Mouse (Mus musculus) midbrain, embryonic 12.5 days (tissue): ENCODE data around the gene Gas2l1. TPM values are rescaled to one million over a fixed set of nuclear protein-coding genes. Genes with fewer than 3 reads are reported as not detected.

Source experiments
- ATAC-seq: fragments of 200-750 bp; cut with Nextera tagmentation; 2 replicates; pipeline ENCODE4 v1.8.0; 2017; ENCODE audit warnings: low read depth, moderate TSS enrichment, moderate library complexity; ENCODE audit not compliant: low FRiP score
- H3K27ac ChIP-seq: fragments of 300-500 bp; sonication (generic); replicated peaks from 2 replicates; pipeline ENCODE4 v1.5.1; 2016; ENCODE audit warnings: mild to moderate bottlenecking
- H3K27me3 ChIP-seq: fragments of 300-500 bp; sonication (generic); 2 replicates; pipeline ENCODE4 v1.6.1; 2016; ENCODE audit warnings: mild to moderate bottlenecking
- H3K36me3 ChIP-seq: fragments of 300-500 bp; sonication (generic); 2 replicates; pipeline ENCODE4 v1.6.1; 2016
- H3K4me1 ChIP-seq: fragments of 300-500 bp; sonication (generic); 2 replicates; pipeline ENCODE4 v1.6.1; 2016
- H3K4me2 ChIP-seq: fragments of 300-500 bp; sonication (generic); replicated peaks from 2 replicates; pipeline ENCODE4 v1.6.1; 2016; ENCODE audit warnings: mild to moderate bottlenecking, moderate library complexity
- H3K4me3 ChIP-seq: fragments of 300-500 bp; sonication (generic); 2 replicates; pipeline ENCODE4 v1.5.1; 2016; ENCODE audit warnings: mild to moderate bottlenecking
- H3K9ac ChIP-seq: fragments of 300-500 bp; sonication (generic); replicated peaks from 2 replicates; pipeline ENCODE4 v1.6.1; 2016; ENCODE audit warnings: mild to moderate bottlenecking, moderate library complexity
- H3K9me3 ChIP-seq: fragments of 300-500 bp; sonication (generic); 2 replicates; pipeline ENCODE4 v1.6.1; 2016; ENCODE audit warnings: mild to moderate bottlenecking
- WGBS: fragments of 180-500 bp; shearing (Covaris S2); methylation state at CpG from one replicate; pipeline ENCODE4 v1.1.7; 2016; 5-methylcytosine and 5-hydroxymethylcytosine counted together
- polyA plus RNA-seq: library from polyadenylated mRNA; unstranded; fragments of >200 nt; fragmentation: Nextera tagmentation; extraction: Ambion mirVana; gene quantifications from 2 replicates; pipeline ENCODE4 v1.2.1, GENCODE M21; 2016

Gene Gas2l1
- polyA plus RNA-seq, 1 experiment from 2014 or later, result 35.0 TPM

DNA sequence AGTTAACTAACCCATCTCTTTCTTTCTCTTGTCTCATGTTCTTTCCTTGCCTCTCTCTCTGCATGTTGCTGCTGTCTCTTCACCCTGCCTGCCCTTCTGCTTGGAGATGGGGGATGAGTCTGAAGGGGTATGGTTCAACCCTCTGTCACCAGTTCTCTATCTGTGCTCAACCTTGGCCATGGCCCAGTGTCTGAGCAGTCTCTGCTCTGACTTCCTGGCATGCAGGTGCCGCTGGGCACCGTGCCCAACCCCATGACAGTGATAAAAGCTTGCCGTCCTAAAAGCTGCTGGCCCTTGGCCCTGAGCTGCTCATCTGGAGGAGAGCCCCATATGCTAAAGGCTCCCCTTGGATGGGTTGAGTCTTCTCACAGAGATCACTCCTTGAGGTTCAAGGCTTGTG, 32.0 kb downstream of the Gas2l1 start:
- Histone ChIP-seq H3K27ac (no peak overlapping the region), H3K4me1 (no peaks in the 10 kb centered on the region), H3K9me3 (no peaks in the 10 kb centered on the region), H3K4me3 (no peak overlapping the region), H3K27me3 (no peaks in the 10 kb centered on the region), H3K4me2 (no peak overlapping the region), H3K9ac (no peak overlapping the region), H3K36me3 (peaks cover 95% of the 10 kb centered on the region)
- ATAC-seq, result no peak
- WGBS, result 100% methylated on average over 3 of the region's 3 CpGs

DNA sequence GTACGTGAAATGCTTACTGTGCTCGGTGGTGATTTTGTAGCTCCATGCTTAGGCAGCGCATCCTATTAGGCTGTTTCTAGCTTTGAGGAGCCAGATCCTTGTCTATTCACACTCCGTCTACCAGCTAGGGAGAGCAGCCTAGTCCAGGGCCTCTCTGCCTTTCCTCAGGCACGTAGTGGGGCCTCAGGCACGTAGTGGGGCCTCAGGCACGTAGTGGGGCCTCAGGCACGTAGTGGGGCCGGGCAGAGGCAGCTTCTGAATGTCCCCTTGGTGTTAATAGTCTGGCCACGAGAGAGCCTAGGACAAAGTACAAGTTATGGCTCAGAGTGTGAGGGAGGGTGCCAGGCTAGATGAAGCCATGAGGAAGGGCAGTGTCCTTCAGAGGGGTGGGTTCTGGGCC, 32.4 kb downstream of the Gas2l1 start:
- Histone ChIP-seq H3K27me3 (no peaks in the 10 kb centered on the region), H3K4me1 (no peaks in the 10 kb centered on the region), H3K27ac (no peak overlapping the region), H3K4me3 (no peak overlapping the region), H3K9me3 (no peaks in the 10 kb centered on the region), H3K36me3 (peaks cover 95% of the 10 kb centered on the region), H3K9ac (no peak overlapping the region), H3K4me2 (no peak overlapping the region)
- WGBS, result 93% methylated on average over 10 of the region's 10 CpGs
- ATAC-seq, result no peak

DNA sequence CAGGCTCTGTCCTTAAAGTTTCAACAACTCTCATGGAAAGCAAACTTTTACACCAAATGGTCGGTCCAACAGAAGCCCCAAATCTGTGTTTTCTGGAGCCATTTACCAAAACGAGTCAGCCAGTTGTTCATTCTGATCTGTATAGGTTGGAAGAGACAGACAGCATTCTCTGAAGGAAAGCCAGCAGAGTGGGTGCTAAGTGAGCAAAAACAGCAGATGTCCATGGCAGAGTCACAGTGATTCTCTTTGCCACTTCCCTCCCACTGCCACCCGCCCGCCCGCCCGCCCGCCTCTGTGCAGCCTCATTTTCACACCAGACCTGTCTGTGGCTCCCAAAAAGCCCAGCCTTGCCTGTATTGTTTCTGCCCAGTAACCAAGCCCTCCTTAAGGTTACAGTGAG, 36.9 kb downstream of the Gas2l1 start:
- no peaks in the 10 kb centered on the region for H3K9me3 ChIP-seq
- no peaks in the 10 kb centered on the region for H3K27me3 ChIP-seq
- H3K27ac ChIP-seq, result no peak overlapping the region
- H3K4me1 ChIP-seq, result no peaks in the 10 kb centered on the region
- ATAC-seq, result no peak
- WGBS, result 95% methylated on average over 7 of the region's 7 CpGs
- H3K4me3 ChIP-seq, result no peak overlapping the region
- H3K9ac ChIP-seq, result no peak overlapping the region
- peaks cover 94% of the 10 kb centered on the region for H3K36me3 ChIP-seq
- no peak overlapping the region for H3K4me2 ChIP-seq

DNA sequence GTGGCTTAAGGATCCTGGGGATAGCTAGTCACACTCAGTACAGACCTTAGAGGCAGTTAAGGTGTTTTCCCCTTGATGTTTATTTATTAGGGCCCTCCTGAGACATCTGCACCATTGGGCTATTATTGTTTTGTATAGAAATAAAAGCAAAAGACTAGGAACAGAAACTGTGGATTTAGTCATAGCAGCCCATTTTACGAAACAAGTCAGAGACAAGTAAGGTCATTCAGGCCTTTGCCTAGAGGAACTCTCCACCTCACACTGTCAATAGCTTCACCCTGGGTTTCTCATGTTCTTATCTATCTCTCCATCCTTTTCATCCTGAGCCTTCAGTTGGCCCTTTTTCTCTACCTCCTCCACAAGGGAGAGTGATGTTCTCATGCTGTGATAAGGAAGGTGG, 40.0 kb downstream of the Gas2l1 start:
- H3K9me3 ChIP-seq, result no peaks in the 10 kb centered on the region
- no peak overlapping the region for H3K27ac ChIP-seq
- no peak overlapping the region for H3K9ac ChIP-seq
- H3K4me3 ChIP-seq, result no peak overlapping the region
- H3K36me3 ChIP-seq, result peaks cover 82% of the 10 kb centered on the region
- no peaks in the 10 kb centered on the region for H3K27me3 ChIP-seq
- WGBS, result 97% methylated on average over 1 of the region's 1 CpGs
- H3K4me2 ChIP-seq, result no peak overlapping the region
- no peak for ATAC-seq
- no peaks in the 10 kb centered on the region for H3K4me1 ChIP-seq

DNA sequence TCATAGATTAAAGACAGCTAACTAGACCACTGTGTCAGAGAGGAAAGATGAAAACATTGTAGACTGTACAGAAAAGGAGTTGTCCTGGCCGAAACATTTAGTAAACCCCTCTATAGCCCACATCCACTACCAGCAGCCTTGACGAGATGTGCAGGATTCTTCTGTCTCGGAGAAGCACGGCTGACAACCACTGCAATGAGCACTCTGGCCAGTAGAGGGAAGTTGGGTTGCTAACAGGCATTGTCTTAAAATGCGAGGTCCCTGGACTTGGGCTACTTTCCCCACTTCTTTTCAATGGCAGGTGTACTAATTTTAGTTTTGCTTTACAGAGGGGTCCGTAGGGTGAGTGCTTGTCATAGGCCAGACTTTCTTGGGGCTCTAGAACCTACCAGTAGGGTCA, 47.6 kb downstream of the Gas2l1 start:
- no peak overlapping the region for H3K4me2 ChIP-seq
- H3K4me3 ChIP-seq, result no peak overlapping the region
- no peak overlapping the region for H3K27ac ChIP-seq
- WGBS, result 66% methylated on average over 6 of the region's 6 CpGs
- peaks cover 81% of the 10 kb centered on the region for H3K36me3 ChIP-seq
- no peaks in the 10 kb centered on the region for H3K4me1 ChIP-seq
- H3K9me3 ChIP-seq, result no peaks in the 10 kb centered on the region
- no peak overlapping the region for H3K9ac ChIP-seq
- no peak for ATAC-seq
- H3K27me3 ChIP-seq, result no peaks in the 10 kb centered on the region

DNA sequence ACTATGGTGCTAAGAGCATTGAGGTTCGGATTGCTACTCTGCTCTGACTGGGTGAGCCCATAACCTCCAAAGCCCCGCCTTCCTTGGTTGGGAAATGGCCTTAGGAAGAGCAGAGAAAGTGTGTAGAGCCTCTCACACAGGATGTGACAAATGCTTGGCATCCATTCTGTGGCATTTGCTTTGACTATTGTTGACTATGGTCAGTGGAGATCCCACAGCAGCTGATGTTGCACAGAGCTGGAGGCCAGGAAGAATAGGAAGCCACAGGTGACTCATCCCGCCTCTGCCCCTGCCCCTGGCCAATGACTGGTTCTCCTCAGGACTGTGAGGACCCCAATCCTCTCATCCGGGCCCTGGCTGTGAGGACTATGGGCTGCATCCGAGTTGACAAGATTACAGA, 48.8 kb downstream of the Gas2l1 start:
- peaks cover 86% of the 10 kb centered on the region for H3K36me3 ChIP-seq
- ATAC-seq, result no peak
- no peaks in the 10 kb centered on the region for H3K27me3 ChIP-seq
- no peak overlapping the region for H3K27ac ChIP-seq
- no peaks in the 10 kb centered on the region for H3K4me1 ChIP-seq
- H3K9me3 ChIP-seq, result no peaks in the 10 kb centered on the region
- H3K4me2 ChIP-seq, result no peak overlapping the region
- no peak overlapping the region for H3K9ac ChIP-seq
- H3K4me3 ChIP-seq, result no peak overlapping the region
- WGBS, result 91% methylated on average over 5 of the region's 5 CpGs

DNA sequence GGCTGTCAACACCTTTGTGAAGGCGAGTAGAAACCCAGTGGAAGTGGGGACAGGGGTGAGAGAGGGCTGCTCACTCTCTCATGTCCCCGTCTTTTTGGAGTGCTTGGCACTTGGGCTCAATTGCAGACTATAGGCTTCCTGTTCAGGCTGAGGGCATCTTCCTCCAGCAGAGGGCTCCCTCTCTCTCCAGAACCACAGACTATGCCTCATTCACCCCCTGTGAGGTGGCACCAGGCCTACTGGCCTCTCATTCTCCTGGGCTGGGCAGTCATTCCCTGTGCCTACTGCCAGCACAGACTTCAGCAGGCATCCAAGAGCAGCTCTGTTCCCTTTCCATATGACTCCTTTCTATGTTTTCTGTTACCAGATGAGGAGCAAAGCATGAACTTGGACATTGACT, 49.4 kb downstream of the Gas2l1 start:
- H3K4me2 ChIP-seq, result no peak overlapping the region
- peaks cover 84% of the 10 kb centered on the region for H3K36me3 ChIP-seq
- H3K4me1 ChIP-seq, result no peaks in the 10 kb centered on the region
- no peaks in the 10 kb centered on the region for H3K9me3 ChIP-seq
- H3K27ac ChIP-seq, result no peak overlapping the region
- H3K27me3 ChIP-seq, result no peaks in the 10 kb centered on the region
- 47% methylated on average over 2 of the region's 2 CpGs for WGBS
- H3K9ac ChIP-seq, result no peak overlapping the region
- H3K4me3 ChIP-seq, result no peak overlapping the region
- ATAC-seq, result no peak

DNA sequence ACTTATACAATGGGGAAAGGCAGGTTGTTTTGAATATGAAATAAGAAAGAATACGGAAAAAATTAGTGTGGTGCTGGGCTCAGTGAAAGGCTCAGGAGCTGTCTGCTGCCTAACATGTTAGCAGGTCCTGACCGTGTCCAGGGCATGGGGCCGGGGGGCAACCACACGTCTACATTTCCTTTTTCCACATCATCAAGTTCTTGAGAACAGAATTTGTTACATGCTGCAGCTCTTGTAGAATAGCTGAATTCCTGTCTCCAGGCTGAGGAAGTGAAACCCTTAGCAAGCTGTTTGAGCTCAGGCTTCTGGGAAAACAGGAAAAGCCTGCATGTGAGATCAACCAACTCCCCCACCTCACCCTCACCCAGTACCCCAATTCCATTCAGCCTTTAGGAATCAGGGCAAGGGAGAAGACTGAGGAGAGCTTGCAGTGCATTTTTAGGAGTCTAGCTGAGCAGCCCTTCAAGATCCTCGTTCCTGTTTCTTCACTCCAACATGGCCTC, 52.9 kb downstream of the Gas2l1 start:
- Histone ChIP-seq H3K4me3 (no peak overlapping the region), H3K27ac (no peak overlapping the region), H3K27me3 (no peaks in the 10 kb centered on the region), H3K9ac (no peak overlapping the region), H3K36me3 (peaks cover 54% of the 10 kb centered on the region), H3K4me2 (no peak overlapping the region), H3K4me1 (no peaks in the 10 kb centered on the region), H3K9me3 (no peaks in the 10 kb centered on the region)
- 92% methylated on average over 5 of the region's 5 CpGs for WGBS
- ATAC-seq, result no peak

DNA sequence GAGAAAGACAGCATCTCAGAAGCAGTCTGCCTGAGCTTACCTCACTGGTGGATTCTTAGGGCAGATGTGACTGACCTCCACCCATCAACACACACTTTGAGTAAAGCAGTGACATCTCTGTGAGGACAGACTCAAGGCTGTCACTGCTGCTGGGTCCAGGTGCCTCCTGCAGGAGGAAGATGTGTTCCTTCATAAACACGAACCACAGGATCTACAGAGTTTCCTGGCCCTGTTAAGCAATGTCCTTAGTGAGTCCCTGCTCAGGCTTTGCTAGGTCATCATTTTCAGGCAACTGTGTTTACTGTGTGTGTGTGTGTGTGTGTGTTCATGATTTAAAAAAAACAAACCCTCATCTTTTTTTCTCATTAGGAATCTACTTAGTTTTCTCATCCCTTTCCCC, 53.6 kb downstream of the Gas2l1 start:
- WGBS, result 76% methylated on average over 1 of the region's 1 CpGs
- no peak overlapping the region for H3K4me2 ChIP-seq
- no peak overlapping the region for H3K4me3 ChIP-seq
- no peak overlapping the region for H3K27ac ChIP-seq
- no peaks in the 10 kb centered on the region for H3K27me3 ChIP-seq
- ATAC-seq, result no peak
- no peaks in the 10 kb centered on the region for H3K9me3 ChIP-seq
- peaks cover 47% of the 10 kb centered on the region for H3K36me3 ChIP-seq
- no peak overlapping the region for H3K9ac ChIP-seq
- H3K4me1 ChIP-seq, result no peaks in the 10 kb centered on the region

DNA sequence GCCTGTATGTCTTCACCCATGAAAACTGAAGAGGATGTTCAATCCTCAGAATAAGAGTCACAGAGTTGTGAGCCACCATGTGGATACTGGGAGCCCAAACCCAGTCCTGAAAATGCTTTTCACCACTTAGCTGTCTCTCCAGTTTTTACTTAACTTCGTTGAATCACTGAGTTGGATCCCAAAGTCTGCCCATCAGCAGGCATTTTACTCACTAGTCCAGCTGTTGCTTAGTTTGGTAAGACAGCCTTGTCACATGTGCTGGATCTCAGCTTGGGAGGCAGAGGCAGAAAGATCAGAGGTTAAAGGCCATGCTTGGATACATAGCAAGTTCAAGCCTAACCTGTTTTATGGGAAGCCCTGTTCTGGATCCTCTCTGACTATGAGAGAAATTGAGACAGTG, 54.9 kb downstream of the Gas2l1 start:
- Histone ChIP-seq H3K4me2 (no peak overlapping the region), H3K27me3 (no peaks in the 10 kb centered on the region), H3K4me3 (no peak overlapping the region), H3K9ac (no peak overlapping the region), H3K4me1 (no peaks in the 10 kb centered on the region), H3K36me3 (peaks cover 37% of the 10 kb centered on the region), H3K9me3 (no peaks in the 10 kb centered on the region), H3K27ac (no peak overlapping the region)
- no peak for ATAC-seq
- 84% methylated on average over 1 of the region's 1 CpGs for WGBS

DNA sequence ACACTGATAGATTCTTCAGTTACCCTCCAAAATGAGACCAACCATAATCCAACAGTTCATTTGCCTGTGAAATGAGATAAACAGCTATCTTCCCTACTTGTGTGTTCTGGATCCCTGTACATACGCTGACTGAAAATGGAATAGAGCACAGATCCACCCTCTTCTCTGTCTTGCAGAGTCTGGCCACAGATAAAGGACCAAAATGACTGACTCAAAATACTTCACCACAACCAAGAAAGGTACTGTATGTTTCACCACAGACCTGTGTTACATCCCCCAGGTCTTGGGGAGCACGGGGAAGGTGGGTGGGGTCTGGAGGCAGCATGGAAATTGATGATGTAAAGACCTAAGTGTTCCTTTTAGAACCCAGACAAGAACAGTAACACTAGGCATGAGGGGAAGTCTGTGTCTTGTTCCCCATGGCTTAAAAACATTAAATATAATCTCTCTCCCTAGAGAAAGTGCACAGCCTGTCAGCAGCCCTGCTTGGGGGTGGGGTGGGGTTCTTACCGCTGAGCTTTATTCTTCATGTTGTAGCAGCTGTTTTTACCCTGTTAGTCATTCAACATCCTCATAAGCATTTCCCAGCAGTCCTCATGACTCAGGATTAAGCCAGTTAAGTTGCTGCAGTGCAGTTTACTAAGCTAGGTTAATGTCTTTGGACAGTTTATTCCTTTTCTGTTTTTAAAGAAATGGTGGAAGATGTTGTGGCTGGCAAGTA, 55.6 kb downstream of the Gas2l1 start:
- H3K36me3 ChIP-seq, result peaks cover 31% of the 10 kb centered on the region
- no peaks in the 10 kb centered on the region for H3K4me1 ChIP-seq
- H3K27me3 ChIP-seq, result no peaks in the 10 kb centered on the region
- ATAC-seq, result no peak
- H3K9me3 ChIP-seq, result no peaks in the 10 kb centered on the region
- H3K4me2 ChIP-seq, result no peak overlapping the region
- H3K4me3 ChIP-seq, result no peak overlapping the region
- H3K27ac ChIP-seq, result no peak overlapping the region
- no peak overlapping the region for H3K9ac ChIP-seq
- WGBS, result 86% methylated on average over 3 of the region's 3 CpGs

DNA sequence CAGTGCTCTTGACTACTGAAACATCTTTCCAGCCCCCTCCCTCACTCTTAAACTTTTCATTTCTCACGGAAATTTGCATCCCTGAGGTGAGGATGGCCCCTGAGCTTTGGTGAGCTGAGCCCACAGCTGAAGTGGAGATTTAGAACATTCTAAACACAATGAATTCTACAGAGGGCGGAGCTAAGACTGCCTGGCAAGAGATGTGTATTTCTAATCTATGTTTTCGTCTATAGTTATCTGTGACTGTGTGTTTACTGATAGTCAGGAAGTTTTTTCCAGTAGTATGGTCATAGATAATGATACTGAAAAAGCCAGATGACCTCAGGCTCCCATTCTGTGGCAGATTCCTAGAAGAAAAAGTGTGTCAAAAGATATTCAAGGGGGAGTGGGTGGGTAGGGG, 56.3 kb downstream of the Gas2l1 start:
- 81% methylated on average over 3 of the region's 3 CpGs for WGBS
- no peak for ATAC-seq

DNA sequence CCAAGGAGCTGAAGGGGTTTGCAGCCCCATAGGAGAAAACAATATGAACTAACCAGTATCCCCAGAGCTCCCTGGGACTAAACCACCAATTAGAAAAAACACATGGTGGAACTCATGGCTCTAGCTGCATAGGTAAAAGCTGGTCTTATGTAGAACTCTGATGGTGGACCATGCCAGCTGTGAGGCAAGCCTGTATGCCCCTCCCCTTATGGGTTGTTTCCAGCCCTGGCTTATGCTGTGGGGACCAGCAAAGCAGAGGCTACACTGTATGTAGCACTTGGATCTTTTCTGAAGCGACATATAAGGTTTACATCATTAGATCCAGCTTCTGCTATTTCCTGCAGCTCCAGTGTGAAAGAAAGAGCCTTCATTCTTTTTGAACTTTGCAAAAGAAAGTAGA, 57.9 kb downstream of the Gas2l1 start:
- H3K4me2 ChIP-seq, result no peak overlapping the region
- H3K9me3 ChIP-seq, result no peaks in the 10 kb centered on the region
- no peak overlapping the region for H3K27ac ChIP-seq
- no peaks in the 10 kb centered on the region for H3K4me1 ChIP-seq
- no peak for ATAC-seq
- H3K4me3 ChIP-seq, result no peak overlapping the region
- 82% methylated on average over 1 of the region's 1 CpGs for WGBS
- peaks cover 22% of the 10 kb centered on the region for H3K36me3 ChIP-seq
- H3K27me3 ChIP-seq, result no peaks in the 10 kb centered on the region
- no peak overlapping the region for H3K9ac ChIP-seq

More for the DNA sequence above, 56.3 kb downstream of the Gas2l1 start:
- Histone ChIP-seq H3K36me3 (peaks cover 24% of the 10 kb centered on the region), H3K4me2 (no peak overlapping the region), H3K27me3 (no peaks in the 10 kb centered on the region), H3K4me3 (no peak overlapping the region), H3K9ac (no peak overlapping the region), H3K9me3 (no peaks in the 10 kb centered on the region), H3K4me1 (no peaks in the 10 kb centered on the region), H3K27ac (no peak overlapping the region)
